19 mouse cellular contexts compared by ENCODE assay signal in the genomic region with DNA sequence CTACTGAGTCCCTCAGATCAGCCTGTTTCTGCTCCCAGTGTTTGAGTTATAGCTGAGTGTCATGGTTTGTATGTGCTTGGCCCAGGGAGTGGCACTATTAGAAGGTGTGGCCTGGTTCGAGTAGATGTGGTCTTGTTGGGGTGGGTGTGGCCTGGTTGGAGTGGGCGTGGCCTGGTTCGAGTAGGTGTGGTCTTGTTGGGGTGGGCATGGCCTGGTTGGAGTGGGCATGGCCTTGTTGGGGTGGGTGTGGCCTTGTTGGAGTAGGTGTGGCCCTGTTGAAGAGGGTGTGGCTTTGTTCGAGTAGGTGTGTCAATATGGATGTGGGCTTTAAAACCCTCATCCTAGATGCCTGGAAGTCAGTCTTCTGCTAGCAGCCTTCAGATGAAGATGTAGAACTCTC. TPM values are rescaled to one million over a fixed set of nuclear protein-coding genes. Genes with fewer than 3 reads are reported as not detected.
"Had no signal": no experiment of that assay in that cellular context is flagged by ENCODE, and none has a peak within 500 bp of the region (broad histone marks: within the 10 kb centered on the region; RNA-seq: fewer than 3 reads in every experiment).

No protein-coding gene starts in this region.

- H3K27me3 ChIP-seq: liver, embryonic 15.5 days; megakaryocyte, embryonic 14.5 days; midbrain, embryonic 15.5 days; stomach, embryonic 15.5 days had no signal

- DNase-seq: lung, adult 18-20 months; lung, embryonic 14.5 days; lung, postnatal 14 days; lung, postnatal 4 days; right cerebral cortex, postnatal 14 days; thymus, adult 2 months; thymus, postnatal 14 days; thymus, postnatal 36 days had no signal

- H3K9ac ChIP-seq: liver, embryonic 15.5 days; lung, embryonic 14.5 days; midbrain, embryonic 13.5 days; midbrain, embryonic 15.5 days; neural tube, embryonic 12.5 days; stomach, embryonic 15.5 days had no signal

- H3K4me1 ChIP-seq: liver, embryonic 15.5 days; megakaryocyte, embryonic 14.5 days; stomach, embryonic 15.5 days had no signal

- ATAC-seq: lung, postnatal 0 days; midbrain, embryonic 13.5 days; midbrain, embryonic 15.5 days had no signal

- H3K36me3 ChIP-seq: liver, embryonic 15.5 days; midbrain, embryonic 13.5 days; midbrain, embryonic 15.5 days; neural tube, embryonic 12.5 days; stomach, embryonic 15.5 days had no signal

- H3K4me2 ChIP-seq: liver, embryonic 15.5 days; lung, embryonic 14.5 days; midbrain, embryonic 11.5 days; midbrain, embryonic 13.5 days; midbrain, embryonic 15.5 days; neural tube, embryonic 12.5 days; stomach, embryonic 15.5 days had no signal

- H3K27ac ChIP-seq: liver, embryonic 15.5 days; midbrain, embryonic 13.5 days; midbrain, embryonic 15.5 days; neural tube, embryonic 12.5 days; stomach, embryonic 15.5 days; stomach, postnatal 0 days had no signal

- H3K4me3 ChIP-seq: liver, embryonic 15.5 days; megakaryocyte, embryonic 14.5 days; midbrain, embryonic 13.5 days; midbrain, embryonic 15.5 days; neural tube, embryonic 12.5 days; stomach, embryonic 15.5 days had no signal

- H3K9me3 ChIP-seq: midbrain, embryonic 15.5 days; neural tube, embryonic 12.5 days; stomach, embryonic 15.5 days had no signal

RNA-seq across cellular contexts. Expression of gene Ccdc60, which starts 40.1 kb away (rescaled TPM):
- total RNA-seq: neutrophil, adult 5-6 weeks had no signal
- polyA plus RNA-seq: spleen, adult 2 months had no signal
